Mouse (Mus musculus) stomach, postnatal 0 days (tissue): ENCODE measurements at regions not wholly inside any gene's neighbourhood (a gene's known extent, or its start where the extent isn't known, plus 50 kb on each side); places are given as distances from the start of the nearest gene placed in this dataset.

Experiments
- ATAC-seq: fragments of 200-750 bp; cut with Nextera tagmentation; 2 replicates; pipeline ENCODE4 v1.8.0; 2017; ENCODE audit not compliant: low FRiP score, low TSS enrichment
- DNase-seq: peaks from one replicate; pipeline ENCODE4 v3.0.0-alpha.2; 2016; ENCODE audit warnings: low spot score
- H3K27ac ChIP-seq: fragments of 300-500 bp; sonication (generic); replicated peaks from 2 replicates; pipeline ENCODE4 v1.5.1; 2014; ENCODE audit warnings: mild to moderate bottlenecking, control low read depth
- H3K27me3 ChIP-seq: fragments of 300-500 bp; sonication (generic); 2 replicates; pipeline ENCODE4 v1.6.1; 2014; ENCODE audit warnings: low read length; ENCODE audit not compliant: control insufficient read depth, insufficient read depth
- H3K36me3 ChIP-seq: fragments of 300-500 bp; sonication (generic); 2 replicates; pipeline ENCODE4 v1.6.1; 2014; ENCODE audit warnings: low read length, mixed read lengths; ENCODE audit not compliant: control insufficient read depth, insufficient read depth
- H3K4me1 ChIP-seq: fragments of 300-500 bp; sonication (generic); replicated peaks from 2 replicates; pipeline ENCODE4 v1.6.1; 2014; ENCODE audit warnings: antibody characterized with exemption; ENCODE audit not compliant: control insufficient read depth, insufficient read depth
- H3K4me2 ChIP-seq: fragments of 300-500 bp; sonication (generic); replicated peaks from 2 replicates; pipeline ENCODE4 v1.6.1; 2014; ENCODE audit warnings: low read depth, mild to moderate bottlenecking, control low read depth, moderate library complexity
- H3K4me3 ChIP-seq: fragments of 300-500 bp; sonication (generic); 2 replicates; pipeline ENCODE4 v1.5.1; 2014; ENCODE audit warnings: low read depth, low read length, control low read depth
- H3K9ac ChIP-seq: fragments of 300-500 bp; sonication (generic); 2 replicates; pipeline ENCODE4 v1.6.1; 2014; ENCODE audit warnings: mild to moderate bottlenecking, low read length, control low read depth, mixed read lengths
- H3K9me3 ChIP-seq: fragments of 300-500 bp; sonication (generic); 2 replicates; pipeline ENCODE4 v1.6.1; 2016; ENCODE audit warnings: low read length; ENCODE audit not compliant: control insufficient read depth
- CTCF ChIP-seq: IDR thresholded peaks from 2 replicates; pipeline ENCODE4 v1.5.1; 2016; ENCODE audit warnings: antibody characterized with exemption, low read depth, mild to moderate bottlenecking, moderate library complexity
- EP300 ChIP-seq: optimal IDR thresholded peaks from 2 replicates; pipeline ENCODE3; 2016; ENCODE audit warnings: antibody characterized with exemption
- WGBS: fragments of 180-500 bp; shearing (Covaris S2); extraction: QIAGEN DNeasy Blood & Tissue Kit; methylation state at CpG from one replicate; pipeline ENCODE4 v1.1.7; 2014; 5-methylcytosine and 5-hydroxymethylcytosine counted together

DNA sequence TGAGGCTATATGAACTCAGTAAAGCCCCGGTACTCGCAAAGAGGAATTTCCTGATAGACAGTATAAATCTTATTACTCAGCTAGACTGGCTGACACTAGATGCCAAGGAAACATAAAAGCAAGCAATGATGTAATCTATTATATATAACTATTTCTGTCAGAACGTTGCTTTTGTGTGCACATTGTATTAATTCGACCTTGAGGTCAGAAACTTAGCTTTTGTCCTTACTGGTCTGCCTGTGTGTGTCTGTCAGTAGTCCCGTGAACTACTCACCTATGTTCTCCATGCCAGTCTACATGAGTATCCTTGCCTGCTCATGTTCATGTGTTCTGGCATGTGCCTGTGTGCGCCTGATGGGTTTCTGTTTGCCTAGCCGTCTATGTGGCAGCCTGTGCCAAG, 70.5 kb downstream of the Tmx1 start:
- Histone ChIP-seq H3K9me3 (no peaks in the 10 kb centered on the region), H3K36me3 (no peaks in the 10 kb centered on the region), H3K4me3 (no peak overlapping the region), H3K4me2 (no peak overlapping the region), H3K4me1 (no peaks in the 10 kb centered on the region), H3K27me3 (no peaks in the 10 kb centered on the region), H3K9ac (no peak overlapping the region), H3K27ac (peak overlapping the region; percentile 15)
- TF ChIP-seq CTCF = no peak
- TF ChIP-seq EP300 = no peak
- 54% methylated on average over 7 of the region's 7 CpGs for WGBS
- ATAC-seq (peak; percentile 71), DNase-seq (no peak)

DNA sequence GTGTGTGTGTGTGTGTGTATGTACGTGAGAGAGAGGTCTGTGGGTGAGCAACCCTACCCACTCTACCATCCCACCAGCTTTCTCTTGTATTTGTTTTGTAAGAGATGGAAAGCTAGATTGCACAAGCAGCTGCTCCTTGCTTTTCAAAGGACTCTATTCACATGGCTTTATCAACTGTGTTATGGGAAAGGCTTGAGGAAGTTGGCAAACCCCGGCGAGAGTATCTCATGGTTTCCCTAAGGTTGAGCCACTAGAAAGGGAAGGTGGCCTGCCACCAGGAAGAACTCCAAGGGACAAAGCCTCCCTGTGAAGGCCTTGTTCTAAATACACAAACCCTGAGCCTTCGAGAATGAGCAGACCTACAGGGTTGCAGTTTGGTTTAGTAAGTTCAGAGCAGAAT, 71.8 kb downstream of the Tmx1 start:
- no peaks in the 10 kb centered on the region for H3K27me3 ChIP-seq
- WGBS = 44% methylated on average over 4 of the region's 4 CpGs
- H3K4me2 ChIP-seq = no peak overlapping the region
- no peaks in the 10 kb centered on the region for H3K9me3 ChIP-seq
- H3K4me1 ChIP-seq = no peaks in the 10 kb centered on the region
- H3K27ac ChIP-seq = 0 out of 2 replicates have a peak overlapping the region, but pooled peaks have one; percentile 15
- no peak for TF ChIP-seq CTCF
- no peak for TF ChIP-seq EP300
- no peak overlapping the region for H3K9ac ChIP-seq
- ATAC-seq = peak; percentile 80
- DNase-seq = peak; percentile 43
- H3K4me3 ChIP-seq = no peak overlapping the region
- no peaks in the 10 kb centered on the region for H3K36me3 ChIP-seq

DNA sequence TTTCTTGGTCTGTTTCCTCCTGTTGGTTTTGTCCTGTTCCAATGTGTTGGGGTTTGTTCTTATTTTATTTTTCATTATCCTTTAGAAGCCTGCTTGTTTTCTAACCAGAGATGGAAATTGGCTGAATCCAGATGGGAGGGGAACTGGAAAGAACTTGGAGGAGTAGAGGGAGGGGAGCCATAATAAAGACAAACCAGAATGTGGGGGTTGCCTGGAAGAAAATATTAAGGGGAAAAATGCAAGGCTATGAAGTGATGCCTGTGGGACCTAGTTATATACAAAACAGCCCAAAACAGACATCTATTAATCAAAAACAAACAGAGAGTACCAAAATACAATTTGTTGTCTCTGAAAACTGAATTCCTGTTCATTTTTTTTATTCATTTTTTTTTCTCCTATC, 78.8 kb downstream of the Tmx1 start:
- no peak for DNase-seq
- Histone ChIP-seq H3K27ac (no peak overlapping the region), H3K27me3 (no peaks in the 10 kb centered on the region), H3K4me3 (no peak overlapping the region), H3K9me3 (no peaks in the 10 kb centered on the region), H3K9ac (no peak overlapping the region), H3K4me2 (no peak overlapping the region), H3K36me3 (no peaks in the 10 kb centered on the region), H3K4me1 (no peaks in the 10 kb centered on the region)
- no peak for TF ChIP-seq CTCF
- TF ChIP-seq EP300 = no peak
- no peak for ATAC-seq

- H3K4me3 ChIP-seq = no peak overlapping the region
- no peaks in the 10 kb centered on the region for H3K4me1 ChIP-seq
- DNase-seq (no peak), ATAC-seq (no peak)
- H3K27ac ChIP-seq = no peak overlapping the region
- WGBS = 54% methylated on average over 10 of the region's 10 CpGs
- H3K27me3 ChIP-seq = no peaks in the 10 kb centered on the region
- H3K9ac ChIP-seq = no peak overlapping the region
- H3K4me2 ChIP-seq = no peak overlapping the region
- TF ChIP-seq CTCF (no peak), EP300 (no peak)
- H3K36me3 ChIP-seq = no peaks in the 10 kb centered on the region
- no peaks in the 10 kb centered on the region for H3K9me3 ChIP-seq
These were observed 79.3 kb downstream of the Tmx1 start for GRCm38 (mm10) chr12:70532225-70532624.

DNA sequence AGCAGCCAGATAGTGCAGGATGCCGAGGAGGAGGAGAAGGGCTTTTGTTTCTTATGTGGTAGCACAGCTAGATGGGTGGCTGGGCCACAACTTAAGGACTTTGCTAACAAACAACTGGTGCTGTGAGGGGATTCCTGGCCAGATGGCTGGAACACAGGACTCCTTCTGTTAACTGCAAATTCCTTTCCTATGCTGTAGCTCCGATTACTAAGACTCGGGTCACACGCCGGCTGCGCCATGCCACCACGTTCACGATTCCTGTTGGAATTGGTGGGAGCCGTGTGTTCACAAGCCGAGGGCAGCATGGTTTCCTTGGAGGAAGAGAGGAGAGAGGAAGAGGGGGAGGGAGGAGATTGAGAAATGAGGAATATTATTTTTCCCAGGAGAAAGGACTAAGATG, 79.9 kb downstream of the Tmx1 start:
- Histone ChIP-seq H3K36me3 (no peaks in the 10 kb centered on the region), H3K4me1 (no peaks in the 10 kb centered on the region), H3K9ac (no peak overlapping the region), H3K27ac (peak overlapping the region; percentile 53; the same call in 1 of the 2 replicates), H3K9me3 (no peaks in the 10 kb centered on the region), H3K4me3 (no peak overlapping the region), H3K4me2 (no peak overlapping the region), H3K27me3 (no peaks in the 10 kb centered on the region)
- WGBS = 79% methylated on average over 10 of the region's 10 CpGs
- ATAC-seq = peak; percentile 29; the same call in 1 of the 2 replicates
- no peak for DNase-seq
- TF ChIP-seq CTCF (no peak), EP300 (no peak)

- Histone ChIP-seq H3K9me3 (no peaks in the 10 kb centered on the region), H3K4me3 (no peak overlapping the region), H3K4me2 (no peak overlapping the region), H3K9ac (no peak overlapping the region), H3K27me3 (no peaks in the 10 kb centered on the region), H3K27ac (peak overlapping the region; percentile 53), H3K36me3 (no peaks in the 10 kb centered on the region), H3K4me1 (no peaks in the 10 kb centered on the region)
- no peak for ATAC-seq
- TF ChIP-seq EP300 = no peak
- TF ChIP-seq CTCF = no peak
- no peak for DNase-seq
- WGBS = 59% methylated on average over 12 of the region's 12 CpGs
These were observed 80.6 kb downstream of the Tmx1 start for GRCm38 (mm10) chr12:70533375-70533935.
